Mouse (Mus musculus) heart, postnatal 0 days (tissue): ENCODE data around the gene Otp.

Experiments
- CTCF ChIP-seq: IDR thresholded peaks from 2 replicates; pipeline ENCODE4 v1.5.1; 2016; ENCODE audit warnings: antibody characterized with exemption, control low read depth, low read depth
- EP300 ChIP-seq: IDR thresholded peaks from 2 replicates; pipeline ENCODE4 v1.6.1; 2016; ENCODE audit warnings: antibody characterized with exemption, low read depth

DNA sequence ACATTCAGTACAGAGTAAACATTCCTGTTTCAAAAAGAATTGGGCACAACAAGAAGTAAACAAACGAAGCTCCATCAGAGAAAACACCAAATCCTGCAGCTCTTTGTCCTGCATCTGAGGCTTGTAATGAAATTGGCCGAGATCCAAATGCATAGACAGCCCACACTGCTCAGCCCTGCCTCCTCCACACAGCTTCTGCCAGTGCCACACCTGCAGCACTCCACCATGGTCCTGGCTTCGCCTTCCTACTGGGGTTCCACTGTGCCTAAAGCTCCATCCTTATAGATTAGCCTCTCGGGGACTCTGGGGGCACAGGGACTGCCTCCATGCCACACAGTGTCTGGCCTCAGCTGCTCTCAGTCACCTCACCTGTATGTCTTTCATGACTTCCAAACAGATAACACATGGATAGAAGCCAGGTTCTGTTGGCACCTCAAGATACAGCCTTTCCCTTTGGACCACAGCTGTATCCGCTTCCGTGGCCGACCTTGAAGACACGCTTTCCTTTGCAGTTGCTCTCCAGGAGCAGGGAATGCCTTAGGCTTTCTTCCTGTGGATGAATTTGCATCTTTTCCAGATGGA is 36.6 kb upstream of the Otp start:
- TF ChIP-seq CTCF = no peak
- no peak for TF ChIP-seq EP300
